8 mouse cellular contexts compared by ENCODE assay signal in the genomic region with DNA sequence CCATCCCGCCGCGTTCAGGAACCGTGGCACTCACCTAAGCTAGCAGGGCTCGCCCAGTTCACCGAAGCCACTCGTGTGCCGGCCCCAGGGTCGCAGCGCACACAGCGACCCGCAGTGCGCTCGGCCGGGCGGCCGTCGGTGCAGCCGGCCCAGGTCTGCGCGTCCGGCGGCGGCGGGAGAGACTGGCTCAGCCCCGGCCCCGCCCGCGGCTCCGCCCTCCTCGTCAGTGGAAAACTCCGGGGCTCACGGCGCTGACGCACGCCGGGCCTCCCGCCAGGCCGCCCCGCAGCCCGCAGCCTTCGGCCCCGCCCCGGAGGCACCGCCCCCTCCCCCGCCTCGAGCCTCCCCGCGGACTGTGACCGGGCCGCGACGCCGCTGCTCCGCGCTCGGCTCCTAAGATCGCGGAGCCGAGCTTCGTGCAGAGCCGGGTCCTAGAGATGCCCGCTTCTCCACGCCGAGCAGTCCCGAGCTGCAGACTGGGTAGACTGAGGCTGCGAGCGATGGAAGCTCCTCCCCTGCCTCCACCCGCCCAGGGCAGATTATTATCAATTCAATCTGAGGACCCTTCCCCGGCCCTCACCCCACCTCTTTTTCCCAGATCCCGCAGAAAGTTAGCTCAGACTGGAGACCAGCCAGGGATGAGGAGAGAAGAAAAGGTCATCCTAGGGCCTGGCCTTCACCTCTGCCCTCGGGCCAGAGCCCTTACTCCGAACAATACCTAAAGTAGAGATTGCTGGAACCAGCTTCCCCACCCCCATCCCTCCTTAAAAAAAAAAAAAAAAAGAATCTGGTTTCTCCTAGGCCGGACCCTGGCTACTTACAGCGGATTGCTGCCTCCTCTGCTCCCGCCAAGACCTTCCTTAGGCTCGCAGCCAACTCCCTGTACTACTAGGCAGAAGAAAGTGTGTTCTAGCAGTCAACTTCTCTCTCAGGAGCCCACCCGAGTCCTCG. TPM values are rescaled to one million over a fixed set of nuclear protein-coding genes. Genes with fewer than 3 reads are reported as not detected.
DNase-seq lines count a peak whose midpoint lies in the region; ATAC-seq and TF ChIP-seq lines count a peak whose summit lies in the region.

No protein-coding gene starts in this region.

- H3K27ac ChIP-seq in forebrain, postnatal 0 days (ENCODE audit: low read depth, low read length): 0 out of 2 replicates have a peak overlapping the region, but pooled peaks have one; percentile 35

- no peaks in the 10 kb centered on the region for H3K9me3 ChIP-seq in forebrain, postnatal 0 days (ENCODE audit: low read length)

- H3K9ac ChIP-seq in forebrain, postnatal 0 days: peak overlapping the region; percentile 55

- 0 out of 2 replicates have a peak, but pooled peaks cover 2% of the 10 kb centered on the region for H3K27me3 ChIP-seq in forebrain, postnatal 0 days (ENCODE audit: insufficient read depth, low read length)

- no peaks in the 10 kb centered on the region for H3K36me3 ChIP-seq in forebrain, postnatal 0 days (ENCODE audit: insufficient read depth)

- ATAC-seq in forebrain, postnatal 0 days: peak; percentile 71
- peak; percentile 20 to 36; a peak in 3 of 4 replicates for ATAC-seq in hematopoietic stem cell, adult 5-6 weeks (replicated peaks in 1 of 2; ENCODE audit: insufficient read depth in 1 of 2, low FRiP score in 2 of 2, low TSS enrichment in 1 of 2, low read depth in 1 of 2, poor library complexity in 2 of 2, severe bottlenecking in 2 of 2)

- H3K4me3 ChIP-seq in forebrain, postnatal 0 days (ENCODE audit: low read depth, low read length): peak overlapping the region; percentile 64

- WGBS in forebrain, postnatal 0 days: 3% methylated on average over 58 of the region's 79 CpGs

- no peak for TF ChIP-seq CTCF in forebrain, postnatal 0 days (IDR thresholded peaks at IDR 0.05; ENCODE audit: low read depth)

- peaks cover 7% of the 10 kb centered on the region; the same call in 1 of the 2 replicates for H3K4me1 ChIP-seq in forebrain, postnatal 0 days (ENCODE audit: insufficient read depth)

- H3K4me2 ChIP-seq in forebrain, postnatal 0 days (ENCODE audit: low read depth): peak overlapping the region; percentile 89

- peak; percentile 88 for DNase-seq in MN1 (ENCODE audit: low spot score)
- DNase-seq in cerebellum, adult 18-20 months: peak; percentile 89 to 93
- DNase-seq in forebrain, postnatal 0 days: peak; percentile 77
- peak; percentile 80 to 89 for DNase-seq in layer of hippocampus, postnatal 10 days (ENCODE audit: low spot score in 2 of 2)
- DNase-seq in lung, postnatal 25 days (ENCODE audit: low spot score): peak; percentile 94
- peak; percentile 37 for DNase-seq in retina, adult 2 months (ENCODE audit: low read depth, low spot score)
- DNase-seq in thymus, postnatal 25 days: peak; percentile 90

RNA-seq across cellular contexts. Expression of gene Csrnp1, which starts 0.6 kb away (rescaled TPM):
- 6.3 and 10.9 TPM in 2 replicates for total RNA-seq in forebrain, postnatal 0 days (2014; rRNA removed)
- 2.2 and 2.7 TPM in 2 replicates for polyA plus RNA-seq in forebrain, postnatal 0 days (2015; fragmentation: Nextera tagmentation; extraction: Ambion mirVana)
- total RNA-seq in hematopoietic stem cell, adult 5-6 weeks (2017): 51.6 and 85.3 TPM in 2 replicates
- 10 to 100 TPM in 1 of 2 experiments, 1 to 10 TPM in 1; 9.9 to 10.4 TPM for total RNA-seq in layer of hippocampus, postnatal 10 days (2021)

RNA-seq across cellular contexts. Expression of gene Xirp1, which starts 39.5 kb away (rescaled TPM):
- total RNA-seq in forebrain, postnatal 0 days (2014; rRNA removed): not detected in 2 replicates
- not detected in 2 replicates for polyA plus RNA-seq in forebrain, postnatal 0 days (2015; fragmentation: Nextera tagmentation; extraction: Ambion mirVana)
- total RNA-seq in hematopoietic stem cell, adult 5-6 weeks (2017): not detected in 2 replicates
- total RNA-seq in layer of hippocampus, postnatal 10 days (2021): under 1 TPM; 0.07 to 0.09 TPM

RNA-seq across cellular contexts. Expression of gene Ttc21a, which starts 46.5 kb away (rescaled TPM):
- 2.5 and 4.3 TPM in 2 replicates for total RNA-seq in forebrain, postnatal 0 days (2014; rRNA removed)
- polyA plus RNA-seq in forebrain, postnatal 0 days (2015; fragmentation: Nextera tagmentation; extraction: Ambion mirVana): 0.45 and 0.85 TPM in 2 replicates
- total RNA-seq in hematopoietic stem cell, adult 5-6 weeks (2017): 0.10 and 1.2 TPM in 2 replicates
- total RNA-seq in layer of hippocampus, postnatal 10 days (2021): 1 to 10 TPM; 1.3 to 2.9 TPM

RNA-seq across cellular contexts. Expression of gene Gorasp1, which starts 46.5 kb away (rescaled TPM):
- total RNA-seq in forebrain, postnatal 0 days (2014; rRNA removed): 15.3 and 27.9 TPM in 2 replicates
- polyA plus RNA-seq in forebrain, postnatal 0 days (2015; fragmentation: Nextera tagmentation; extraction: Ambion mirVana): 20.3 and 24.0 TPM in 2 replicates
- 4.7 and 4.9 TPM in 2 replicates for total RNA-seq in hematopoietic stem cell, adult 5-6 weeks (2017)
- total RNA-seq in layer of hippocampus, postnatal 10 days (2021): 10 to 100 TPM; 28.9 to 31.2 TPM

Comparison
In these comparisons a context has a peak if more than half of its experiments do, and no peak if none do; other contexts are left out.
1. Peak in every context shown above with its lines: DNase-seq, ATAC-seq, H3K4me3 ChIP-seq and H3K27ac ChIP-seq.
2. DNase-seq: peak in every context shown above with its lines; median percentile 94 in lung, postnatal 25 days; 91 in cerebellum, adult 18-20 months; 90 in thymus, postnatal 25 days; 88 in MN1; 84 in layer of hippocampus, postnatal 10 days; 77 in forebrain, postnatal 0 days; 37 in retina, adult 2 months.